In the genomic region with DNA sequence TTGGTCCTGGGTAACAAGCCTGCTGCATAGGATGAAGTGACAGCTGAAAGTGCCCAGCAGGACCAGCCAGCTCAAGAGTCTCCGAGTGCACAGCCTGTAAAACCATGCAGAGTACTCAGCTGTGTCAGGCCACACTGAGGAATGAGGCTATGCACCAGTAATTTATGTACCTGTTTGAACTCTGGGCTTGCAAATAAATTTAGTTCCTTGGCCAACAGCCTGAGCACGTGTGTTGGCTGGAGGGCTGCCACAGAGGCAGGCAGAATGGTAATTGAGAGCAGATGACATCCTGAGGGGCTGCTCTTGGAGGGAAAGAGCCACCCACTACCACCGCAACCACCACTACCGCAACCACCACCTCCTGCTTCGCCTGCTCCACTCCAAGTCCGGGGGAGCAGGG, we compare ENCODE assay signal across 8 mouse cellular contexts.
DNase-seq lines count a peak whose midpoint lies in the region; ATAC-seq lines count a peak whose summit lies in the region.

No protein-coding gene starts in this region.

- peak; percentile 23 for ATAC-seq in lung, embryonic 16.5 days (ENCODE audit: low read depth)
- no peak for ATAC-seq in liver, embryonic 11.5 days (replicated peaks; ENCODE audit: low FRiP score)
- ATAC-seq in midbrain, embryonic 15.5 days (replicated peaks) = no peak

- DNase-seq in heart, adult 8-10 months (ENCODE audit: low spot score) = peak; percentile 25
- DNase-seq in heart, adult 11 months = no peak
- DNase-seq in adrenal gland, postnatal 25 days = peak; percentile 42
- DNase-seq in heart, postnatal 14 days = peak; percentile 34 to 64
- no peak for DNase-seq in liver, embryonic 11.5 days (ENCODE audit: low spot score)
- DNase-seq in cerebellum, adult 9-10 months = no peak

- WGBS in lung, embryonic 16.5 days = 22% methylated on average over 6 of the region's 6 CpGs
- 31% methylated on average over 6 of the region's 6 CpGs for WGBS in liver, embryonic 11.5 days
- 39% methylated on average over 6 of the region's 6 CpGs for WGBS in midbrain, embryonic 15.5 days

- peaks cover 9% of the 10 kb centered on the region for H3K4me1 ChIP-seq in lung, embryonic 16.5 days (replicated peaks; ENCODE audit: control insufficient read depth, insufficient read depth, low read length)
- peaks cover 3% of the 10 kb centered on the region; the same call in 1 of the 2 replicates for H3K4me1 ChIP-seq in liver, embryonic 11.5 days (replicated peaks; ENCODE audit: control insufficient read depth, insufficient read depth, low read length)
- H3K4me1 ChIP-seq in midbrain, embryonic 15.5 days = peaks cover 15% of the 10 kb centered on the region

- no peaks in the 10 kb centered on the region for H3K27me3 ChIP-seq in lung, embryonic 16.5 days (ENCODE audit: control insufficient read depth, insufficient read depth, low read depth, low read length)
- H3K27me3 ChIP-seq in liver, embryonic 11.5 days (replicated peaks; ENCODE audit: control insufficient read depth, insufficient read depth, low read length) = peaks cover 14% of the 10 kb centered on the region
- no peaks in the 10 kb centered on the region for H3K27me3 ChIP-seq in midbrain, embryonic 15.5 days (replicated peaks)

- no peaks in the 10 kb centered on the region for H3K9me3 ChIP-seq in lung, embryonic 16.5 days (ENCODE audit: control insufficient read depth, low read length)
- H3K9me3 ChIP-seq in liver, embryonic 11.5 days (ENCODE audit: control insufficient read depth, low read length) = no peaks in the 10 kb centered on the region
- no peaks in the 10 kb centered on the region for H3K9me3 ChIP-seq in midbrain, embryonic 15.5 days

- no peaks in the 10 kb centered on the region for H3K36me3 ChIP-seq in lung, embryonic 16.5 days (ENCODE audit: control insufficient read depth, insufficient read depth, low read length)
- H3K36me3 ChIP-seq in liver, embryonic 11.5 days (ENCODE audit: control insufficient read depth, insufficient read depth, low read length) = no peaks in the 10 kb centered on the region
- H3K36me3 ChIP-seq in midbrain, embryonic 15.5 days (replicated peaks) = no peaks in the 10 kb centered on the region

- H3K27ac ChIP-seq in lung, embryonic 16.5 days (ENCODE audit: low read length) = no peak overlapping the region
- H3K27ac ChIP-seq in liver, embryonic 11.5 days (ENCODE audit: low read depth, low read length) = no peak overlapping the region
- H3K27ac ChIP-seq in midbrain, embryonic 15.5 days = no peak overlapping the region

- H3K4me2 ChIP-seq in lung, embryonic 16.5 days (ENCODE audit: low read depth, low read length) = no peak overlapping the region
- H3K4me2 ChIP-seq in liver, embryonic 11.5 days = no peak overlapping the region
- H3K4me2 ChIP-seq in midbrain, embryonic 15.5 days = no peak overlapping the region

- H3K4me3 ChIP-seq in lung, embryonic 16.5 days (ENCODE audit: low read length) = no peak overlapping the region
- H3K4me3 ChIP-seq in liver, embryonic 11.5 days (ENCODE audit: low read depth, low read length) = no peak overlapping the region
- no peak overlapping the region for H3K4me3 ChIP-seq in midbrain, embryonic 15.5 days

- intact Hi-C loops in heart, postnatal 14 days (cut with DNase I) = loop anchor here (5.0 kb wide), 1 partner anchor 113 kb away; no protein-coding TSS in a partner anchor

- H3K9ac ChIP-seq in lung, embryonic 16.5 days (ENCODE audit: low read length) = no peak overlapping the region
- H3K9ac ChIP-seq in liver, embryonic 11.5 days (ENCODE audit: low read depth, low read length) = no peak overlapping the region
- no peak overlapping the region for H3K9ac ChIP-seq in midbrain, embryonic 15.5 days

Comparison
In these comparisons a context has a peak if more than half of its experiments do, and no peak if none do; other contexts are left out.
1. DNase-seq: peak in heart, adult 8-10 months (single experiment), adrenal gland, postnatal 25 days (single experiment) and heart, postnatal 14 days (2 of 2); none in heart, adult 11 months (single experiment), liver, embryonic 11.5 days (single experiment) and cerebellum, adult 9-10 months (single experiment).